33 mouse cellular contexts compared by ENCODE assay signal in the genomic region with DNA sequence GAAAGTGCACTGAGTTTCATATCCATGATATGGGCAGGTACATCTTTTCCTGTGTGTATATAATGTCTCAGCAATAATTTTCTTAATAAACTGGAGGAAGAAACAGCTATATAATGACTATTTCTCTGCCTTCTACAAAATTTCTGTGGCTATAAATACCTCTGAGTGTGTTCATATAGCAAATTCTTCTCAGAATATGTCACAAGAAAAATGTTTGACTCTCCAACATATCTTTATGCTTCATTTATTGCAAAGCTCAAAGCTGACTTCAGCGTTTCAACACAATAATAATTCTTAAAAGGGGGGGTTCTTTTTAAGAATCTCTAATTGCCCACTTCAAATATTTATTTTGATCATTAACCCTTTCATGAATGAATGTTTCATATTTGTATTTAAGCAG.
"Had no signal": no experiment of that assay in that cellular context is flagged by ENCODE, and none has a peak within 500 bp of the region (broad histone marks: within the 10 kb centered on the region; RNA-seq: fewer than 3 reads in every experiment).

No protein-coding gene starts in this region.

- H3K27ac ChIP-seq: heart, embryonic 10.5 days; heart, embryonic 13.5 days; heart, embryonic 15.5 days; hindbrain, embryonic 10.5 days; hindbrain, embryonic 12.5 days; hindbrain, embryonic 13.5 days; hindbrain, embryonic 14.5 days; hindbrain, embryonic 15.5 days; hindbrain, postnatal 0 days; intestine, embryonic 15.5 days; kidney, embryonic 15.5 days; kidney, postnatal 0 days; left cerebral cortex, adult 2 months had no signal

- H3K9ac ChIP-seq: heart, embryonic 12.5 days; heart, embryonic 13.5 days; heart, embryonic 15.5 days; hindbrain, embryonic 12.5 days; hindbrain, embryonic 13.5 days; hindbrain, embryonic 14.5 days; hindbrain, embryonic 15.5 days; intestine, embryonic 15.5 days; kidney, embryonic 15.5 days had no signal

- H3K4me3 ChIP-seq: heart, embryonic 10.5 days; heart, embryonic 12.5 days; heart, embryonic 13.5 days; heart, embryonic 15.5 days; hindbrain, embryonic 10.5 days; hindbrain, embryonic 12.5 days; hindbrain, embryonic 13.5 days; hindbrain, embryonic 15.5 days; intestine, embryonic 15.5 days; kidney, embryonic 15.5 days; left cerebral cortex, adult 2 months had no signal

- DNase-seq: heart, postnatal 10 days; heart, postnatal 14 days; heart, postnatal 36 days; kidney, adult 11 months; kidney, adult 18-20 months; kidney, adult 2 months; kidney, adult 8-10 months; kidney, adult 9 months; kidney, postnatal 10 days; kidney, postnatal 14 days; kidney, postnatal 25 days; kidney, postnatal 36 days; kidney, postnatal 4 days; layer of hippocampus, postnatal 36 days had no signal

- H3K36me3 ChIP-seq: heart, embryonic 10.5 days; heart, embryonic 12.5 days; heart, embryonic 13.5 days; heart, embryonic 15.5 days; hindbrain, embryonic 10.5 days; hindbrain, embryonic 12.5 days; hindbrain, embryonic 13.5 days; hindbrain, embryonic 15.5 days; intestine, embryonic 15.5 days; kidney, embryonic 15.5 days had no signal

- H3K4me1 ChIP-seq: heart, embryonic 10.5 days; heart, embryonic 12.5 days; heart, embryonic 13.5 days; heart, embryonic 15.5 days; hindbrain, embryonic 10.5 days; hindbrain, embryonic 12.5 days; hindbrain, embryonic 13.5 days; hindbrain, embryonic 15.5 days; intestine, embryonic 15.5 days; kidney, embryonic 15.5 days had no signal

- H3K9me3 ChIP-seq: heart, embryonic 10.5 days; heart, embryonic 12.5 days; heart, embryonic 13.5 days; heart, embryonic 15.5 days; hindbrain, embryonic 10.5 days; hindbrain, embryonic 12.5 days; hindbrain, embryonic 13.5 days; hindbrain, embryonic 15.5 days; intestine, embryonic 15.5 days; kidney, embryonic 15.5 days had no signal

- ATAC-seq: hindbrain, embryonic 16.5 days; hindbrain, postnatal 0 days; inflammation-experienced regulatory T-cells, adult 6 months; intestine, embryonic 15.5 days; intestine, embryonic 16.5 days; intestine, postnatal 0 days had no signal

- H3K27me3 ChIP-seq: heart, embryonic 12.5 days; heart, embryonic 13.5 days; heart, embryonic 15.5 days; hindbrain, embryonic 12.5 days; hindbrain, embryonic 13.5 days; hindbrain, embryonic 15.5 days; intestine, embryonic 15.5 days; kidney, embryonic 15.5 days had no signal

- H3K4me2 ChIP-seq: heart, embryonic 11.5 days; heart, embryonic 12.5 days; heart, embryonic 13.5 days; heart, embryonic 15.5 days; hindbrain, embryonic 12.5 days; hindbrain, embryonic 13.5 days; hindbrain, embryonic 14.5 days; hindbrain, embryonic 15.5 days; intestine, embryonic 15.5 days; kidney, embryonic 15.5 days had no signal
